Mouse (Mus musculus) neural tube, embryonic 15.5 days (tissue): Measurements from ENCODE around the gene Akap1. TPM values are rescaled to one million over a fixed set of nuclear protein-coding genes. Genes with fewer than 3 reads are reported as not detected.
A peak's percentile ranks its signal among the peaks of the same experiment; 100 is the strongest.

ENCODE experiments used
- ATAC-seq: fragments of 200-750 bp; cut with Nextera tagmentation; 2 replicates; pipeline ENCODE4 v1.8.0; 2017; ENCODE audit warnings: mild to moderate bottlenecking, moderate TSS enrichment, moderate library complexity; ENCODE audit not compliant: low FRiP score
- H3K27ac ChIP-seq: fragments of 300-500 bp; sonication (generic); replicated peaks from 2 replicates; pipeline ENCODE4 v1.5.1; 2015; ENCODE audit warnings: mild to moderate bottlenecking, inconsistent platforms
- H3K27me3 ChIP-seq: fragments of 300-500 bp; sonication (generic); replicated peaks from 2 replicates; pipeline ENCODE4 v1.6.1; 2015; ENCODE audit warnings: inconsistent platforms
- H3K36me3 ChIP-seq: fragments of 300-500 bp; sonication (generic); 2 replicates; pipeline ENCODE4 v1.6.1; 2015; ENCODE audit warnings: inconsistent platforms
- H3K4me1 ChIP-seq: fragments of 300-500 bp; sonication (generic); 2 replicates; pipeline ENCODE4 v1.6.1; 2015; ENCODE audit warnings: inconsistent platforms
- H3K4me2 ChIP-seq: fragments of 300-500 bp; sonication (generic); 2 replicates; pipeline ENCODE4 v1.6.1; 2015; ENCODE audit warnings: inconsistent platforms, mild to moderate bottlenecking, moderate library complexity
- H3K4me3 ChIP-seq: fragments of 300-500 bp; sonication (generic); replicated peaks from 2 replicates; pipeline ENCODE4 v1.5.1; 2015; ENCODE audit warnings: mild to moderate bottlenecking, inconsistent platforms
- H3K9ac ChIP-seq: fragments of 300-500 bp; sonication (generic); replicated peaks from 2 replicates; pipeline ENCODE4 v1.6.1; 2015; ENCODE audit warnings: mild to moderate bottlenecking, inconsistent platforms
- H3K9me3 ChIP-seq: fragments of 300-500 bp; sonication (generic); replicated peaks from 2 replicates; pipeline ENCODE4 v1.6.1; 2016; ENCODE audit warnings: inconsistent platforms
- WGBS: fragments of 180-500 bp; shearing (Covaris S2); methylation state at CpG from one replicate; pipeline ENCODE4 v1.1.7; 2015; ENCODE audit warnings: mixed read lengths; 5-methylcytosine and 5-hydroxymethylcytosine counted together
- polyA plus RNA-seq: library from polyadenylated mRNA; unstranded; fragments of >200 nt; fragmentation: Nextera tagmentation; extraction: Ambion mirVana; gene quantifications from 2 replicates; pipeline ENCODE4 v1.2.1, GENCODE M21; 2015

The Akap1 gene
- polyA plus RNA-seq, 1 experiment from 2014 or later: 27.6 TPM

DNA sequence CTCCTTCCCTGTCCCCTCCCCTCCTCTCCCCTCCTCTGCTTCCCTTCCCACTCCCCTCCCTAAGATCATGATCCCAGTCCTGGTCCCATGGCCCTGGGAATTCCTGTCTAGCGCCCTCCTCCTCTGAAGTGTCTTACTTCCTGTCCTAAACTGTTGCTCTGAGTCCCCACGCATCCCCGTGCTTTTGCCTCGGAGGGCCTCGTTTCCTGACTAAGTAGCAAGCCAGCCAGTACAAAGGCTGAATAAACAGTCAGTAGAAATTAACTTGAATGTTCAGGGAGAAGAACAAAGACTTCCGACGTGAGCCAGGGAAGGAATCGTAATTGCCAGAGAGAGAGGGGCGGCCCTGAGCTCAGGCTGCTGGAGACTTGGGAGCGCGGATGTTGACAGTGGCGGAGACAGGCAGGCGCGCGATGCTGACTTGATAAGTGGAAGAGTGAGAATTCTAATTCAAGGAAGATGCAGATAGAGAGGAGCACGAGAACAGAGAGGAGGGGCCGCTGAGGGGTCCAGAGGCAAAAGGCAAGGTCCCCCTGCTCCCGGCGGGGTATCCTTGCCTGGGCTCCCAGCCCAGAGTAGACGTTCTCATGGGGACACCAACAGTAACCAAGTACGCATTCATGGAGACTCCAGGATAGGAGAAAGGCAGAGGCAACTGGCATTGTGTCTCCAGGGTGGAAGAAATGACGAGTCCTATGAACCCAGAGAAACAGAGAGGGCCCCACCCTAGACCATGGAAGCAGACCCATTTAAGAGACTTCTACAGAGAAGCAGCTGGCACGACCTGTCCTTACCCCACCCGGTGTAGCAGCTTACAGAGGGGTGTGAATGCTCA lies 43.4 kb downstream of the Akap1 start:
- peak; percentile 49; the same call in 1 of the 2 replicates for ATAC-seq

GRCm38 (mm10) chr11:88820253-88820652 lies 44.1 kb downstream of the Akap1 start:
- H3K27ac ChIP-seq: peak overlapping the region; percentile 51
- 10% methylated on average over 6 of the region's 6 CpGs for WGBS
- ATAC-seq: no peak
- H3K27me3 ChIP-seq: no peaks in the 10 kb centered on the region; the same call in 1 of the 2 replicates
- no peaks in the 10 kb centered on the region for H3K36me3 ChIP-seq
- H3K9ac ChIP-seq: no peak overlapping the region
- no peaks in the 10 kb centered on the region for H3K9me3 ChIP-seq
- H3K4me1 ChIP-seq: peaks cover 29% of the 10 kb centered on the region
- H3K4me3 ChIP-seq: no peak overlapping the region
- H3K4me2 ChIP-seq: peak overlapping the region; percentile 39; the same call in 1 of the 2 replicates

More for the DNA sequence above, 43.4 kb downstream of the Akap1 start:
- Histone ChIP-seq H3K9me3 (no peaks in the 10 kb centered on the region), H3K4me1 (peaks cover 26% of the 10 kb centered on the region), H3K27me3 (no peaks in the 10 kb centered on the region; the same call in 1 of the 2 replicates), H3K9ac (no peak overlapping the region), H3K4me2 (peak overlapping the region; percentile 39), H3K36me3 (no peaks in the 10 kb centered on the region), H3K4me3 (no peak overlapping the region), H3K27ac (peak overlapping the region; percentile 67)
- 12% methylated on average over 24 of the region's 24 CpGs for WGBS

DNA sequence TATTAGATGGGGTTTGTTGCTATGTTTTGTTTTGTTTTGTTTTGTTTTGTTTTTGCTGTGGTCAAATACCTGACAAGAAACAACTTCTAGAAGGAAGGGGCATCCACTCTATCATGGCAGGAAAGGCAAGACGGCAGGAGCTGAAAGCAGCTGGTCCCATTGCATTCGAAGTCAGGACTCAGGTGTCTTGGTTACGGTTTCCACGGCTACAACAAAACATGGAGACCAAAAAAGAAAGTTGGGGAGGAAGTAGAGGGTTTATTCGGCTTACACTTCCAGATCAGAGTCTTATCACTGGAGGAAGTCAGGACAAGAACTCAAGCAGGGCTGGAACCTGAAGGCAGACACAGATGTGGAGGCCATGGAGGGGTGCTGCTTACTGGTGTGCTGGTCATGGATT lies 47.3 kb downstream of the Akap1 start:
- no peak overlapping the region for H3K4me3 ChIP-seq
- WGBS: 73% methylated on average over 5 of the region's 5 CpGs
- no peak overlapping the region for H3K4me2 ChIP-seq
- H3K27me3 ChIP-seq: no peaks in the 10 kb centered on the region; the same call in 1 of the 2 replicates
- no peak overlapping the region for H3K27ac ChIP-seq
- H3K36me3 ChIP-seq: no peaks in the 10 kb centered on the region
- no peak overlapping the region for H3K9ac ChIP-seq
- ATAC-seq: no peak
- no peaks in the 10 kb centered on the region for H3K9me3 ChIP-seq
- peaks cover 21% of the 10 kb centered on the region for H3K4me1 ChIP-seq

DNA sequence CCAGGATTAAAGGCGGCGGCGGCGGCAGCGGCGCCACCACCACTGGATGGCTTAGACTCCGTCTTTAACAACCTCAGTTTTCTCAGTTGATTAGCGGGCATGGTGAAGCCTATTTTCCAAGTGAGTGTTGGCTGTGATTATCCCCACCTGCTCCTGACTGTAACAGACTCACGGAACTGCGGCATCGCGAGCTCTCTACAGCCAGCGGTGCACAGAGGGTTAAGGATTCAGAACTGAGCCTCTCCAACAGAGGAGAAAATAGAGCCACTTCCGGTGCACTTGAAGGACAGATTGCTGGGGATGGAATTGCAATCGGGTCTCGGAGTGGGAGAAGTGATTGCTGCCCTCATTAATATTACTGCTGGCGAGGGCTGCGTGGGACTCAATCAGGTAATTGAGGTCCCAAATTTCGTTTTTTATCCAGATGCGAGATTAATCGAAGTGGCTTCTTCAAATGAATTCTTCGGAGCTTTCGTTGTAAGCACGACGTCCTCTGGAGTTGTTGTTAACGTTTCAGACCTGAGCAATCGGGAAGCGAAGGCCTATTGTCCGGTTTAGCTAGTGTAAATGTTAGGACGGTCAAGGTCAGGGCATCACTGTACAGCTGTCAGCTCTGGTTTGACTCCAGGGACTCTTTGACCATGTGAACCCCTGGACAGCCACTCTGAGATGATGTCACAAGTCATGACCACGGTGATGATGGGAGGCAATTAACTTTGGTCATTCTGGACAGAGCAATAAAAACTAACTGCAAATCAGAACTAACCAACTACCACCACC lies 61.0 kb downstream of the Akap1 start:
- 0 out of 2 replicates have a peak overlapping the region, but pooled peaks have one; percentile 3 for H3K4me3 ChIP-seq
- no peak overlapping the region for H3K27ac ChIP-seq
- no peaks in the 10 kb centered on the region for H3K27me3 ChIP-seq
- peak overlapping the region; percentile 30 for H3K4me2 ChIP-seq
- H3K9me3 ChIP-seq: no peaks in the 10 kb centered on the region
- 63% methylated on average over 31 of the region's 31 CpGs for WGBS
- H3K9ac ChIP-seq: no peak overlapping the region
- no peaks in the 10 kb centered on the region for H3K36me3 ChIP-seq
- ATAC-seq: no peak
- H3K4me1 ChIP-seq: 0 out of 2 replicates have a peak, but pooled peaks cover 5% of the 10 kb centered on the region

DNA sequence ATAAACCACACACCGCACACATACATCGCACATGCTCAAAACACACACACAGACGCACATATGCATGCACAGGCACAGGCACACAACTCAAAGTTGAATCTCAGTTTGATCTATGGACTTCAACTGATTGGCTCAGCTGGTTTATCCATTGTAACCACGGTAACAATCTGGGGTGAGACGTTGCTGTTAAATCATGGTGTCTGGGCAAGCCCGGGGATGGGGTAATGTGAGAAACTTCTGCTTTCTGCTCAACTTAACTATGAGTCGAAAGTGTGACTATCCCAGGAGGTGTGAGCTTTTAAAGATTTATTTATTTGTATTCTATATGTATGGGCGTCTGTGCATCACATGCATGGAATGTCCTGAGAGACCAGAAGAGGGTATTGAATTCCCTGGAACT lies 68.2 kb downstream of the Akap1 start:
- no peaks in the 10 kb centered on the region for H3K4me1 ChIP-seq
- no peak overlapping the region for H3K9ac ChIP-seq
- WGBS: 87% methylated on average over 8 of the region's 8 CpGs
- H3K27ac ChIP-seq: no peak overlapping the region
- no peaks in the 10 kb centered on the region for H3K36me3 ChIP-seq
- H3K9me3 ChIP-seq: no peaks in the 10 kb centered on the region
- H3K4me3 ChIP-seq: no peak overlapping the region
- ATAC-seq: no peak
- H3K27me3 ChIP-seq: no peaks in the 10 kb centered on the region
- H3K4me2 ChIP-seq: no peak overlapping the region

- WGBS: 66% methylated on average over 2 of the region's 2 CpGs
- H3K4me1 ChIP-seq: no peaks in the 10 kb centered on the region
- H3K9me3 ChIP-seq: no peaks in the 10 kb centered on the region
- no peaks in the 10 kb centered on the region for H3K36me3 ChIP-seq
- H3K4me3 ChIP-seq: no peak overlapping the region
- no peak for ATAC-seq
- H3K27ac ChIP-seq: no peak overlapping the region
- H3K27me3 ChIP-seq: no peaks in the 10 kb centered on the region
- H3K4me2 ChIP-seq: no peak overlapping the region
- H3K9ac ChIP-seq: no peak overlapping the region
Observed at GRCm38 (mm10) chr11:88789893-88790292, 74.5 kb downstream of the Akap1 start.

GRCm38 (mm10) chr11:88786816-88787215 lies 77.6 kb downstream of the Akap1 start:
- no peak overlapping the region for H3K4me3 ChIP-seq
- H3K4me2 ChIP-seq: no peak overlapping the region
- no peak overlapping the region for H3K27ac ChIP-seq
- no peak overlapping the region for H3K9ac ChIP-seq
- no peaks in the 10 kb centered on the region for H3K9me3 ChIP-seq
- whole genome bisulfite sequencing: 90% methylated on average over 7 of the region's 7 CpGs
- H3K4me1 ChIP-seq: no peaks in the 10 kb centered on the region
- H3K36me3 ChIP-seq: no peaks in the 10 kb centered on the region
- no peaks in the 10 kb centered on the region for H3K27me3 ChIP-seq
- ATAC-seq: no peak

- no peak overlapping the region for H3K27ac ChIP-seq
- 87% methylated on average over 4 of the region's 4 CpGs for WGBS
- H3K9ac ChIP-seq: no peak overlapping the region
- ATAC-seq: no peak
- no peaks in the 10 kb centered on the region for H3K36me3 ChIP-seq
- H3K4me2 ChIP-seq: no peak overlapping the region
- H3K9me3 ChIP-seq: no peaks in the 10 kb centered on the region
- H3K27me3 ChIP-seq: no peaks in the 10 kb centered on the region
- H3K4me3 ChIP-seq: no peak overlapping the region
- no peaks in the 10 kb centered on the region for H3K4me1 ChIP-seq
Observed at GRCm38 (mm10) chr11:88783525-88783924, 80.9 kb downstream of the Akap1 start.

DNA sequence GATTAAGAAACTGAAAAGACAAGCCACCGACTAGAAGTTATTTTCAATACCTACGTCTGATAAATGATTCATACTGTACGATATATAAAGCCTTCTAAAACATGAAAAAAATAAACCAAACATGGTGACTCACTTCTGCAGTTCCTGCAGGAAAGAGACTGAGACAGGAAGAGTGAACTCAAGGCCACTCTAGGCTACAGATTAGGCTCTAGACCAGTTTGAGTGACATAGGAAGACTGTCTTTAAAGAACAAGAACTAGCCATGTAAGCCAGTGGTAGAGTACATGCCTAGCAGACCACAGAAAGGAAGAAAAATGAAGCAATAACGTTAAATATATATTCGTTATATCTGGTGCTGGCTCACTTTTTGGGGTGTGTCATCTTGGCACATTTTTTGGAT lies 81.9 kb downstream of the Akap1 start:
- H3K27ac ChIP-seq: no peak overlapping the region
- H3K36me3 ChIP-seq: no peaks in the 10 kb centered on the region
- WGBS: 88% methylated on average over 5 of the region's 5 CpGs
- no peak for ATAC-seq
- no peak overlapping the region for H3K9ac ChIP-seq
- H3K4me1 ChIP-seq: no peaks in the 10 kb centered on the region
- no peaks in the 10 kb centered on the region for H3K9me3 ChIP-seq
- H3K27me3 ChIP-seq: no peaks in the 10 kb centered on the region
- no peak overlapping the region for H3K4me2 ChIP-seq
- H3K4me3 ChIP-seq: no peak overlapping the region
